Mouse (Mus musculus) heart, embryonic 14.5 days (tissue): ENCODE results near the gene Gm10570. TPM values are rescaled to one million over a fixed set of nuclear protein-coding genes. Genes with fewer than 3 reads are reported as not detected.

ENCODE experiments used
- ATAC-seq: fragments of 200-750 bp; cut with Nextera tagmentation; 2 replicates; pipeline ENCODE4 v1.8.0; 2017; ENCODE audit warnings: low read depth, moderate TSS enrichment; ENCODE audit not compliant: insufficient number of reproducible peaks, insufficient read depth, low FRiP score
- H3K27ac ChIP-seq, 2 experiments: fragments of 200-500 bp in 1 of 2; fragments of 300-500 bp in 1 of 2; sonication (generic) in 1 of 2; replicated peaks in 1 of 2; 2 replicates each; pipeline ENCODE4 v1.5.1; 2012 to 2014; ENCODE audit warnings: low read depth in 2 of 2, low read length in 2 of 2, control low read depth in 1 of 2, mild to moderate bottlenecking in 1 of 2, mixed read lengths in 1 of 2; ENCODE audit not compliant: control insufficient read depth in 1 of 2, insufficient read depth in 1 of 2
- H3K27me3 ChIP-seq: fragments of 300-500 bp; sonication (generic); 2 replicates; pipeline ENCODE4 v1.6.1; 2014; ENCODE audit warnings: mild to moderate bottlenecking, low read length, control low read depth; ENCODE audit not compliant: control insufficient read depth, insufficient read depth
- H3K36me3 ChIP-seq: fragments of 300-500 bp; sonication (generic); 2 replicates; pipeline ENCODE4 v1.6.1; 2014; ENCODE audit warnings: mild to moderate bottlenecking, control low read depth, low read length, mixed read lengths; ENCODE audit not compliant: control insufficient read depth, insufficient read depth
- H3K4me1 ChIP-seq, 2 experiments: fragments of 200-500 bp in 1 of 2; fragments of 300-500 bp in 1 of 2; sonication (generic) in 1 of 2; 2 replicates each; pipeline ENCODE4 v1.6.1; 2012 to 2014; ENCODE audit warnings: low read length in 2 of 2, control low read depth in 1 of 2, mixed read lengths in 1 of 2; ENCODE audit not compliant: control insufficient read depth in 2 of 2, insufficient read depth in 2 of 2
- H3K4me2 ChIP-seq: fragments of 300-500 bp; sonication (generic); 2 replicates; pipeline ENCODE4 v1.6.1; 2014; ENCODE audit warnings: mild to moderate bottlenecking, low read length
- H3K4me3 ChIP-seq, 2 experiments: fragments of 200-500 bp in 1 of 2; fragments of 300-500 bp in 1 of 2; sonication (generic) in 1 of 2; 2 replicates each; pipeline ENCODE4 v1.5.1; 2012 to 2014; ENCODE audit warnings: low read length in 2 of 2, mild to moderate bottlenecking in 2 of 2, control low read depth in 1 of 2, low read depth in 1 of 2, moderate library complexity in 1 of 2; ENCODE audit not compliant: control insufficient read depth in 1 of 2, insufficient read depth in 1 of 2
- H3K9ac ChIP-seq: fragments of 300-500 bp; sonication (generic); 2 replicates; pipeline ENCODE4 v1.6.1; 2014; ENCODE audit warnings: mild to moderate bottlenecking, low read length
- H3K9me3 ChIP-seq: fragments of 300-500 bp; sonication (generic); 2 replicates; pipeline ENCODE4 v1.6.1; 2016; ENCODE audit warnings: low read length, control low read depth; ENCODE audit not compliant: control insufficient read depth
- WGBS: fragments of 180-500 bp; shearing (Covaris S2); extraction: QIAGEN DNeasy Blood & Tissue Kit; methylation state at CpG from one replicate; pipeline ENCODE4 v1.1.7; 2014; 5-methylcytosine and 5-hydroxymethylcytosine counted together
- polyA plus RNA-seq: library from polyadenylated mRNA; unstranded; fragments of >200 nt; fragmentation: Nextera tagmentation; extraction: Ambion mirVana; gene quantifications from 2 replicates; pipeline ENCODE4 v1.2.1, GENCODE M21; 2014

Gene Gm10570
- polyA plus RNA-seq, 1 experiment from 2014 or later, result 0.74 TPM

GRCm38 (mm10) chr4:130268736-130269135 is 39.7 kb downstream of the Gm10570 start:
- WGBS, result 84% methylated on average over 10 of the region's 10 CpGs
- no peak overlapping the region for H3K9ac ChIP-seq
- peaks cover 42% of the 10 kb centered on the region for H3K27me3 ChIP-seq
- no peaks in the 10 kb centered on the region for H3K9me3 ChIP-seq
- ATAC-seq, result no peak
- no peak overlapping the region for H3K4me2 ChIP-seq
- no peaks in the 10 kb centered on the region for H3K36me3 ChIP-seq
- no peak overlapping the region for H3K4me3 ChIP-seq
- H3K4me1 ChIP-seq, result peaks cover 5 to 7% of the 10 kb centered on the region in 2 experiments; a peak in 3 of 4 replicates
- no peak overlapping the region for H3K27ac ChIP-seq

GRCm38 (mm10) chr4:130267069-130267468 is 41.4 kb downstream of the Gm10570 start:
- Histone ChIP-seq H3K9ac (no peak overlapping the region), H3K4me3 (no peak overlapping the region), H3K9me3 (no peaks in the 10 kb centered on the region), H3K36me3 (no peaks in the 10 kb centered on the region), H3K27me3 (peaks cover 26% of the 10 kb centered on the region), H3K4me1 (peaks cover 0 to 4% of the 10 kb centered on the region in 2 experiments; a peak in 1 of 4 replicates), H3K27ac (no peak overlapping the region), H3K4me2 (no peak overlapping the region)
- 82% methylated on average over 7 of the region's 7 CpGs for WGBS
- no peak for ATAC-seq

- Histone ChIP-seq H3K4me3 (no peak overlapping the region), H3K9me3 (no peaks in the 10 kb centered on the region), H3K4me1 (peaks cover 0 to 4% of the 10 kb centered on the region in 2 experiments; a peak in 1 of 4 replicates), H3K9ac (no peak overlapping the region), H3K27ac (no peak overlapping the region), H3K27me3 (peaks cover 22% of the 10 kb centered on the region), H3K36me3 (no peaks in the 10 kb centered on the region), H3K4me2 (no peak overlapping the region)
- no peak for ATAC-seq
- WGBS, result 67% methylated on average over 9 of the region's 9 CpGs
Measured at GRCm38 (mm10) chr4:130266601-130267000, 41.9 kb downstream of the Gm10570 start.

- Histone ChIP-seq H3K9ac (no peak overlapping the region), H3K36me3 (no peaks in the 10 kb centered on the region), H3K4me2 (no peak overlapping the region; the same call in 1 of the 2 replicates), H3K27me3 (peaks cover 15% of the 10 kb centered on the region), H3K4me1 (peaks cover 0 to 4% of the 10 kb centered on the region in 2 experiments; a peak in 1 of 4 replicates), H3K9me3 (no peaks in the 10 kb centered on the region), H3K27ac (no peak overlapping the region), H3K4me3 (no peak overlapping the region)
- ATAC-seq, result peak; percentile 22; the same call in 1 of the 2 replicates
- WGBS, result 18% methylated on average over 24 of the region's 24 CpGs
Measured at GRCm38 (mm10) chr4:130264698-130265349, 43.6 kb downstream of the Gm10570 start.

DNA sequence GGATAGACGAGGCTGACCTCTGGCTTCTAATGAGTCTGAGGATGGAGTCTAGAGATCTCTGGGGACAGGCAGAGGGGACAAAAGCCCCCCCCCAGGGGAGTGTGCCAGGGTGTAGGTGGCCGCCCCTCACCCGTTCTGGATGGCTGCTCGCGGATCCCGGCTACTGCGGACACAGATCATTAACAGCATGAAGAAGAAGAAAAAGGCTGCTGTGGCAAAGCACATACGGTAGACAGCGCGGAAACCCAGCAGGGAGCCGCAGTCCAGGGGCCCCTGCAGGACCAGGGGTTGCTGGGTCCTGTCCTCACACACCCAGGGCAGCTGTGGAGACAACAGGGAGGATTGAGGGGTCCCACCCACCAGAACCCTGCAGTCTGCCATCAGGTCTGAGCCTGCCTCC is 44.3 kb downstream of the Gm10570 start:
- H3K4me1 ChIP-seq, result peaks cover 0 to 4% of the 10 kb centered on the region in 2 experiments; a peak in 1 of 4 replicates
- no peaks in the 10 kb centered on the region for H3K9me3 ChIP-seq
- no peak for ATAC-seq
- H3K4me3 ChIP-seq, result no peak overlapping the region
- peaks cover 15% of the 10 kb centered on the region for H3K27me3 ChIP-seq
- WGBS, result 31% methylated on average over 11 of the region's 11 CpGs
- H3K9ac ChIP-seq, result no peak overlapping the region; the same call in 1 of the 2 replicates
- H3K36me3 ChIP-seq, result no peaks in the 10 kb centered on the region
- H3K27ac ChIP-seq, result no peak overlapping the region
- H3K4me2 ChIP-seq, result no peak overlapping the region

- Histone ChIP-seq H3K27me3 (peaks cover 11% of the 10 kb centered on the region), H3K27ac (no peak overlapping the region), H3K9ac (no peak overlapping the region), H3K9me3 (no peaks in the 10 kb centered on the region), H3K4me1 (no peaks in the 10 kb centered on the region), H3K36me3 (no peaks in the 10 kb centered on the region), H3K4me2 (no peak overlapping the region), H3K4me3 (no peak overlapping the region)
- 22% methylated on average over 5 of the region's 5 CpGs for WGBS
- no peak for ATAC-seq
Measured at GRCm38 (mm10) chr4:130260406-130260805, 48.1 kb downstream of the Gm10570 start.
